Mouse (Mus musculus) lung, postnatal 25 days (tissue): Measurements from ENCODE around the gene Inhbc.

Source experiments
- DNase-seq: peaks from one replicate; pipeline ENCODE4 v3.0.0; 2022; ENCODE audit warnings: low spot score

Gene Inhbc

GRCm38 (mm10) chr10:127369834-127370820, at the start of gene Inhbc:
Inhbc (minus strand) TSS chr10:127370431.
- DNase-seq: no peak

GRCm38 (mm10) chr10:127414141-127414540, 43.9 kb upstream of the Inhbc start:
- DNase-seq: no peak

- DNase-seq: no peak
Observed at GRCm38 (mm10) chr10:127413585-127413984, 43.4 kb upstream of the Inhbc start.

- no peak for DNase-seq
Observed at GRCm38 (mm10) chr10:127412776-127413175, 42.5 kb upstream of the Inhbc start.

GRCm38 (mm10) chr10:127412101-127412500, 41.9 kb upstream of the Inhbc start:
- no peak for DNase-seq

- peak; percentile 16 for DNase-seq
Observed at GRCm38 (mm10) chr10:127407391-127407790, 37.2 kb upstream of the Inhbc start.

DNA sequence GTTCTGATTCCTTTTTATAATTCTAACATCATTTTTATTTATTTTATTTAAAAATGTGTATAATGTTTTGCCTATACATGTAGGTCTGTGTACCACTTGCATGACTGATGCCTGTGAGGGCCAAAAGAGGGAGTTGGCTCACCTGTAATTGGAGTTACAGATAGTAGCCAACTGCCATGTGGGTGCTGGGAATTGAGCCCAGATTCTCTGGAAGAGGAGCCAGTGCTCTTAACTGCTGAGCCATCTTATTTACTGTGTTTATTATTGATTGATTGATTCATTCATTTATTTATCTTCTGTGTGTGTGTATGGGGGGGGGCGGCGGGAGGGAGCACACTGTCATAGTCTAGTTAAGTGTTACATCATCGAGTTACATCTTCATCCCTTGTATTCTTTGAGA, 34.5 kb upstream of the Inhbc start:
- no peak for DNase-seq

GRCm38 (mm10) chr10:127391774-127392173, 21.5 kb upstream of the Inhbc start:
- DNase-seq: no peak

- DNase-seq: no peak
Observed at GRCm38 (mm10) chr10:127381743-127382134, 11.5 kb upstream of the Inhbc start.

DNA sequence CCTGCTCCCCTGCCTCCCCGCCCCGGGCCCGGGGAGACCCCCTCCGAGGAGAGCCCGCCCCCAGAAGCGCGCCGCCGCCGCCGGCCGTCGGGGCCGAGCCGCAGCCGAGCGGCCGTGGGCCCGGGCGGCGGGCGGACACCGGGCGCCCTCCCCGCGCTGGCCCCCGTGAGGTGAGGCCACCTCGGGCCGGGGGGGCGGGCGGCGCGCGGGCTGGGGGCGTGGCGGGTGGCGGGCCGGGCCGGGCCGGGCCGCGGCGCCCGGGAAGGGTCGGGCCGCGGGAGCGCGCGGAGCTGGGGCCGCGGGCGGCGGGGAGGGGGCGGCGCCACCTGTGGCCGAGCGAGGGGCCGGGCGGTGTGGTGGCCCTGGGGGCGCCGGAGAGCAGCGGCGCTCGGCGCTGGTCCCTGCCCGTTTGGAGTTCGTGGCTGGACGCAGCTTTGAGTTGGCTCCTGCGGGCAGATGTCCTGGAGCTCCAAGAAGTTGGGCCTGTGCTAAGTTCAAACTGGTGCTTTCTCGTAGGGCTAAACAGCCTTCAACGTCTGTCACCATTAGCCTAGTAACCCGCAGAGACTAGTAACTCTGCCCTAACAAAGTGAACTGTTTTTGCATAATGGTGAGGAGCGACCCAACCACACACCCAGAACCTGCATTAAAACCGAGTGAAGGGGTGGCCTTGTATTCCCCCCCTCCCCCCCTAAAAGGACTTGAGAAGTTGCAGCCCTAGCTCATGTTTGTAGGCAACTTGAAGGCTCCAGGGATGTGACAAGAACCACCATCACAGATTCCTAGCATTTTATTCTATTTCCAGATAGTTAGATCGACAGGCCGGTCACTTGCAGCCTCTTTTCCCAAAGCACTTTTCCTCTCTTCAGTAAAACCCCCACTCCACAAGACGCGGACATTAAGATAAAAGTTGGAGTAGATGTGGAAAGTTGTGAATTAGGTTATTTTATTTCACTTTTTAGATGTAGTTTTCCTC, 10.8 kb upstream of the Inhbc start:
- DNase-seq: peak; percentile 56

- peak; percentile 93 for DNase-seq
Observed at GRCm38 (mm10) chr10:127380251-127380691, 10.0 kb upstream of the Inhbc start, which contains the start of gene R3hdm2. R3hdm2 (plus strand) TSS chr10:127380327.

- DNase-seq: no peak
Observed at GRCm38 (mm10) chr10:127379654-127380053, 9.4 kb upstream of the Inhbc start.

DNA sequence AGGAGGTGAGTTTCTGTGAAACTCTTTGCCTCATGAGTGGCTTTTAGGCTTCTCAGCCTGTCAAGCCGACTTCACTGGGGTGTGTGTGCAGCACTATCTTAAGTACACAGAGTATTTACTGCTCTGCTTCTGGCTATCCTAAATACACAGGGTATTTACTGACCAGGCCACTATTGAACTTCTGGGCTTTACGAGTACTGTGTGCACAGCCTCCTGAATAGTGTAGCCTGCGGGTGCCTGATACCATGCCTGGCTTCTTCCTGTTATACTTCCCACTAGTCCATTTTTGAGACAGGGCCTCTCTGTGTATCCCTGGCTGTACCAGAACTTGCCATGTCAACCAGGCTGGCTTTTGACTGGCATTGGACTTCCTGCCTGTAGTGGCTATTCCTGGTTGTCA, 7.5 kb upstream of the Inhbc start:
- no peak for DNase-seq

GRCm38 (mm10) chr10:127371023-127371422, 792 bp upstream of the Inhbc start:
- no peak for DNase-seq

DNA sequence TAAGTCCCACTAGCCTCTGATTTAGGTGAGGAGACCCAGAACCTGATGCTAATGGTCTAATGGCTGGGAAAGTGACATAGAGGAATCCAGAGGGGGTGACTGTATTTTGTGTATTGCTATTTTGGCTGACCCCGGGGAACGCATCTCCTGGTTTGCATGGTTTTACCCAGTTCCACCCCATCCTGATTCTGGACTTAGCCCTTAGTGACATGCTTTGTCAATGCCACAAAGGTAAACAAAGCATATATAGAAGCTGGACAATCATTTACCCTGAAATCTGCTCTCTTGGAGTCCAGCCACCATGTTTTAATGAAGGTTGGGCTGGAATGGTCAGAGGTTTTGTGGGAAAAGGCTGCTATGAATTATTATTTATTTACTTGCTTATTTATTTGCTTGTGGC, 2.0 kb downstream of the Inhbc start:
- DNase-seq: no peak

- no peak for DNase-seq
Observed at GRCm38 (mm10) chr10:127367116-127367515, 3.1 kb downstream of the Inhbc start.

DNA sequence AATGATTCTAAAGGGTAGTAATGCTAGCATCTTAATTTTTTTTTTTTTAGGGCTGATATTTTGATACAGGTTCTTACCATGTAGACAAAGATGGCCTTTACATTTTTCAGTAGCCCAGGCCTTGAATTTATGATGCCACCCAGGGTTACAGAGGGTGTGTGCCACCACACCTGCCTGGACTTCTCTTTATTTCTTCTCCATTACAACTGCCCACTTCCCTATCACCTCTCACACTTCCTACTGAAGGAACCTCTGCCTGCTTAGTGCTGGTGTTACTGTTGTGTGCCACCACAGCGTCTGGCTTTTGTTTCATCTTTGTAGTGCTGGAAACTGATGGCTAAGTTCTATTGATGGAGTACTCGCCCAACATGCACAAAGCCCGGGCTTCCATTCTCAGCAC, 9.5 kb downstream of the Inhbc start:
- DNase-seq: no peak

DNA sequence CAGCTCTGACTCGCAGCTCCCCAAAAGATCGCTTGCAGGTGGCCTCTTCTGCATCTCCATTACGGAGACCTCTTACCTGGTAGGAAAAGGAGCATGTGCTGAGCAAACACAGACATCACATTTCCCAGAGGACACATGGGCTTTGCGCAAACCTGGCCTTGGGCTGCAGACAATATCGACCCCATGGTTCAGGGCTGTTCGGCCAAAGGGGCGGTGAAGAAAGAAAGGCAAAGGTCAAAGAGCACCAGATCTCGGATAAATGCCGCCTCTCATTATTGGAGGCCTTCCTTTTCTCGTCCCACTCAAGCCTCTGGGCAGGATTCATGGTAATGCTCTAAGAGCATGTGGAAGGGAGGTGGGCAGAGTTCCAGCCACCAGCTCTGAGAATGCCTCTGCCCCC, 14.9 kb downstream of the Inhbc start:
- DNase-seq: no peak

- no peak for DNase-seq
Observed at GRCm38 (mm10) chr10:127353909-127354895, 16.0 kb downstream of the Inhbc start, which contains the start of gene Inhbe. Inhbe (minus strand) TSS chr10:127354411.

GRCm38 (mm10) chr10:127352766-127353165, 17.5 kb downstream of the Inhbc start:
- no peak for DNase-seq

GRCm38 (mm10) chr10:127352187-127352586, 18.0 kb downstream of the Inhbc start:
- no peak for DNase-seq
